Mouse (Mus musculus): ENCODE results near the gene Tulp1.
"Not testable (repeated sequence)": the region's sequence is repeated elsewhere in the genome, so short reads cannot be mapped to it uniquely, and the experiment has no call there.

The Tulp1 gene

DNA sequence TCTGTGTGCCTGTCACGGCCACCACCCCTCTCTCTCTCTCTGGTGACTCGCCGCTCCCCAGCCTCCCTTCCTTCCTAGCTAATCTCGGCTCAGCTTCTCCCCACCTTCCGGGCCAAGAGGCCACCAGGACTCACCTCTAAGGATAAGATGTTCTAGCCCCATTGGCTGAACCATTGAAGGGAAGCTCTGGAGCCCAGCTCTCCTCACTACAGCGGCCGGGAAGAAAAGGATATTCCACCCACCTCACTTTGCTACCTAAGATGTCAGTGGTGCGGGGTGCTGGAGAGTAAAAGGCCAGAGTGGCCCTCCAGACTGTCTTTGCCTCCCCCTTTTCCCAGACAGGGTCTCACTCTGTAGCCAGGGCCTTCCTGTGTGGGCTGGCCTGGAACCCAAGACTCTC is at the start of gene Tulp1:
Tulp1 (minus strand) TSS at position 101 of the 400 bp plus-strand sequence.
- no peak for DNase-seq (ENCODE audit: low read depth)

DNA sequence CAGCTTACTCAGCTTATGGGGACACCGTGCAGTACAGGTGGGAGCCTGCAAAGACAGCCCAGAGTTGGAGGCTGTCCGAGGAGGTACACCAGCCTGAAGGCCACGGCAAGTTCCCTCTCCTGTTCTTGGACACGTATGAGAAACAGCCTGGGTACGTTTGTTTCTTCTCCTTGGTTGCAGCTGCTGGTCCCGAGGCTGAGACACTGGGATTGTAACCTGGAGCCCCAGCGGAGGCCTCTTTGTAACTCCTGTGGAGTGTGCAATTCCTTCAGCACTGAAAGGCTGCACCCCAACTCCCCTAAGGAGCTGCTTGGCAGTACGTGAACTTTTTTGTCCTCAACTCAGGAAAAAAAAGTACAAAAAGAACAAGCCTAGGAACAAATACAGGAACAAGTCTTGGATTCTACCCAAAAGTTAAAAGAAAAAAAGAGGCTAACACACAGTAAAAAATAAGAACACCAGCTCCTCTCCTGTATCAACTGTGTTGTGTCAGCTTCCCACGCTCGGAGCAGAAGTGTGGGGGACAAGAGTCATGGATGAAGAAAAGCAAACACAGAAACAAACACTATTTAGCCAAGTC is 46.4 kb upstream of the Tulp1 start:
- no peak for DNase-seq (ENCODE audit: low read depth)

DNA sequence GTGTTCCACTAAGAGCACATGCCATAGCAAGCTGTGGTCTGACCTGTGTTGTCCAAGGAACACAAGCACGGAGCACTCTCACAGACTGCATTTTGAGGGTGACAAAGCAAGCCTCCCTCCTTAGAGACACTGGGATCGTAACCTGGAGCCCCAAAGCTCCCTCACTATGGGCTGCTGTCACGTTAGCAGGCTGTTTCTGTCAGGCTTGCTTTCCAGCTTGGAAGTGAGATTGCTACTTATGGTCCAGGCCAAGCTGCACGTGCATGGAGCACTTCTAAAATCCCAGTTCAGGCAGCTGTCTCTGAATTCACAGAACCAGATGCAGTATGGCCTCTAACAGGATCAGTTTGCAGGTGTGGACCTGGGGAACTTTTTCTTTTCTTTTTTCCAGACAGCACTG is 45.7 kb upstream of the Tulp1 start:
- no peak for DNase-seq (ENCODE audit: low read depth)

DNA sequence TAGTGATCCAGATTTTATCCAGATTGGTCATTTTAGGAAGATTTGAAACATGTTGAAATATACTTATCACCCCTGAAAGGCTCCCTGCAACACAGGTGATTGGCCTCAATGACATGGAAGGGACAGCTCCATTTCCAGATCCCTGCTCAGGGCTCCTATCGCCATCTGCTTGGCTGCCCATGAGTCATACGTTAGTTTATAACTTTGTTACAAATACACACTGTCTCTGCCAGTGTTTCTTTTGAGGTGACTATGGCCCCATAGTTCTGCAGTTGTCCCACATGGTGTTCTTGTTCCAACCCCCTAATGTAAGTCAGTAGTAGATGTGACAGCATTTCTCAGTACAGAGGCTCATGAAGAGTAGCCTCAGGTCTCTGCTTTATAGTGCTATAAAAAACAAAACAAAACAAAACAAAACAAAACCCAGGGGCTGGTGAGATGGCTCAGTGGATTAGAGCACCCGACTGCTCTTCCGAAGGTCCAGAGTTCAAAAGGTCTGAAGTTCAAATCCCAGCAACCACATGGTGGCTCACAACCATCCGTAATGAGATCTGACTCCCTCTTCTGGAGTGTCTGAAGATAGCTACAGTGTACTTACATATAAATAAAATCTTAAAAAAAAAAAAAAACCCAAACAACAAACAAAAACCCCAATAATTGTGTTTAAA is 43.4 kb upstream of the Tulp1 start:
- no peak for DNase-seq (ENCODE audit: low read depth)

DNA sequence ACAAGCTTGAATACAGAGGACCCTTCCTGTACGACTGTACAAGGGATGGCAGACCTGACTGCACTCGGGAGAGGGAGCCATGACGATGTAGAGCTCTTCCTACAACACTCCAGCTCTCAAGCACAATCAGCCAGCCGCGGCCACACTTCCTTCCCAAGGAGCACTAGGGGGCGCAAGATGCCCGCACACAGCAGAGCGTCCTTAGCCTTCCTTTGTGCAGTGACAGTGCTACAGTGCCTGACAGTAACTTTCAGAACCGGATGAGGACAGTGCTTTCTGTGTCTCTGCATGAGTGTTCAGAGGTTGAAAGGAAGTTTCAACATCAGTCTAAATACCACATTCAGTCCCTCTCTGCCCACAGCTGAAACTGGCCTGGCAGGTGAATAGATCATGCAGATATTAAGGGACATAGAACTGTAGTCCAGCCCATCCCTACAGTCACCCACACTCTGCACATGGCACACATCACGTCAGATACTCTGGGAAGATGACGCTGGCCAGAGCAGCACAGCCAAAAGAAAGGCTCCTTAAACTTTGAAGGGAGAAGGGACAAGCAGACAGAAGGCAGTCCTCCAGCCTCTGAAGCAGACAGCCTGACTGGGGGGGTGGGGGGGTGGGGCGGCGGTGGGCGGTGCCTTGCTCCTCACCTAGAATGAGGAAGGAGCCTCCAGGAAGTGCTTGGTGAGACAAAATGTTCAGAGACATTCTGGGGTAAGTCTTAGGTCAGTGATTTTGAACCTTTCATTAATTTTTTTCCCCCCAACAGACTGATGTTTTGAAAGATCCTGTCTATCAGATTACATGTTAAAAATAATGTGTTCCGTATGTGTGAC is 42.6 kb upstream of the Tulp1 start:
- peak; percentile 92 for DNase-seq (ENCODE audit: low read depth)

DNA sequence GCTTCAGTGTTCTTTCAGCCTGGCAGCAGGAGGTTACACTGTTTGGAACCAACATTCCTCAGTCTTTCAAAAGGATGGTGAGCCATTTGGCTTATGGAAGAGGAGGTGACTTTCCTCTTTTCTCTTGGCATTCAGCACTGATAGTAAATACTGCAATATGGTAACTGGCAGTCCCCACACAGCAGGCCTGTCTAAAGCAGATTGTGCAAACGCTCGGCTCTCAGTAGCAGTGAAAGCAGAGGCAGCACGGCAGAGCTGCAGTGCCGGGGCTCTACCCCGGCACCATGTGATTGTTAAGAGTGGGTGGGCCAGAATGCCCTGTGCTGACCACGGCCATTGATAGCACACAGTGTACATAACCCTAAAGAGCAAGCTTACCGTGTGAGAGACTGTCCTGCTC is 41.4 kb upstream of the Tulp1 start:
- no peak for DNase-seq (ENCODE audit: low read depth)

DNA sequence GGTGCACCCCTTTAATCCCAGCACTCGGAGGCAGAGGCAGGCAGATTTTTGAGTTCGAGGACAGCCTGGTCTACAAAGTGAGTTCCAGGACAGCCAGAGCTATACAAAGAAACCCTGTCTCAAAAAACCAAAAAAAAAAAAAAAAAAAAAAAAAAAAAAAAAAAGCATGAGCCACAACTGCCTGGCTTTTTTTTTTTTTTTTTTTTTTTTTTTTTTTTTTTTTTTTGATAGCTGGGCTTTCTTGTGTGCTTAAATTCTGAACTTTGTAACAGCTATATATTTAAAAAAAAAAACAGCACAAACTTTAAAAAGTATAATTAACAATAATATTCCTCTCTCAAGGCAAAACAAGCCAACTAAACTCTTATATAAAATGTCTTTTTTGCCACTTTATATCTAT is 39.7 kb upstream of the Tulp1 start:
- not testable (repeated sequence) for DNase-seq (ENCODE audit: low read depth)

DNA sequence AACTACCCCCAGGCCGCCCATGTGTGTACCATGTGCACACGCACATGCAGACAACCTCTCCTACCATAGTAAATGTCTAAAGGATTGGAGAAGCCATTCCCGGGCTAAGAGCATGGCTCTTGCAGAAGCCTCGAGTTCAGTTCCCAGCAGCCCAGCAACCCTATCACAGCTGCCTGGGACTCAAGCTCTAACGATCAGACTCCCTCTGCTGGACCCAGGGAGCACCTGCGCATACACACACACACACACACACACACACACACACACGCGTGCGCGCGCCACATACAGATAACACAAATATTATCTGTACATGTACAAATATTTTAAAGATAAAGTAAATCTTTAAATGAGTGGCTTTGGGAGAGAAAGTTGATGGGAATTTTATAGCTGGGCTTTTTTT is 39.3 kb upstream of the Tulp1 start:
- peak; percentile 24 for DNase-seq (ENCODE audit: low read depth)

DNA sequence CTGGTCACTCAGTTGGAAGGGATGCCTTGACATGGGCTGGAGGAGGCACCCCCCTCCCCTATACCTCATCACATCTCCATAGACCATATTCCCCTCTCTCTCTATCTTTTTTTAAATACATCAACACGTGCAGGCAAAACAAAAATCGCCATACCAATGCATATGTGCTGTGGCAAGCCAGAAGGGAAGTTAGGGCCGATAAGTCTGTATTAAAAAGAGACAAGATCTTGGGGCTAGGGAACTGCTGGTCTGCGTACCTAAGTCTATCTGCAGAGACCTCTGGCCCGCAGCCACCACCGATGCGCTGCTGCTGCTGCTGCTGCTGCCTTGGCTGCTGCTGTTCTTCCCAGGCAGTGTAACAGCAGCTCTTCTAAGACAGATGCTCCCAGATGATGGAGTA is 30.0 kb upstream of the Tulp1 start:
- DNase-seq (ENCODE audit: low read depth) = no peak

DNA sequence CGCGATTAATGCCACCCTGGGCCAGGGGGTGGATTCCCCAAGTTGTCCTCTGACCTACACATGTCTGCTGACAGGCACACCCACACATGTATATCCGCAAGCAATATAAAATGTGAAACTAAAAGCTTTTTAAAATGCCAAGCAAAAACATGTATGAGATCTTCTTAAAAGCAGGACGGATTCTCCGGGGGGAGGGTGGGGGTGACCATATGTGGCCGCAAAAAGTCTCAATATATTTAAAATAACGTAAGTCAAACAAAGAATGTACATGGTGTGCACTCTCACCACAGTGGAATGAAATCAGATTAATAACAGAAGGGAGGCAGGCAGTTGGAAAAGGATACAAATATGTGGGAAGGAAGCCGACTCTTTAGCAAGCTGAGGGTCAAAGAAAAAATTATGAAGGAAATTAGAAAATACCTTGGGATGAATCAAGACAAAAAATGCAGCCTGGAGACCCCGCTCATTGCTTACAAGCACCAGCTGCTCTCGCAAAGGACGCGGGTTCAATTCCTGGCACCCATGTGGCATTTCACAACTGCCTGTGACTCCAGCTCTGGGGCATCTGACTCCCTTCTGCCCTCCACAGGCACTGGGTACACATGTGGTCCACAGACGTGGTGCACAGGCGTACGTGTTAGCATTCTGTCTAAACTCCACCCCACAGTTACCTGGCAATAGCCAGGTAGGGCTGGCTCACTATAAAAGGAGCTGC is 29.2 kb upstream of the Tulp1 start:
- peak; percentile 26 for DNase-seq (ENCODE audit: low read depth)

DNA sequence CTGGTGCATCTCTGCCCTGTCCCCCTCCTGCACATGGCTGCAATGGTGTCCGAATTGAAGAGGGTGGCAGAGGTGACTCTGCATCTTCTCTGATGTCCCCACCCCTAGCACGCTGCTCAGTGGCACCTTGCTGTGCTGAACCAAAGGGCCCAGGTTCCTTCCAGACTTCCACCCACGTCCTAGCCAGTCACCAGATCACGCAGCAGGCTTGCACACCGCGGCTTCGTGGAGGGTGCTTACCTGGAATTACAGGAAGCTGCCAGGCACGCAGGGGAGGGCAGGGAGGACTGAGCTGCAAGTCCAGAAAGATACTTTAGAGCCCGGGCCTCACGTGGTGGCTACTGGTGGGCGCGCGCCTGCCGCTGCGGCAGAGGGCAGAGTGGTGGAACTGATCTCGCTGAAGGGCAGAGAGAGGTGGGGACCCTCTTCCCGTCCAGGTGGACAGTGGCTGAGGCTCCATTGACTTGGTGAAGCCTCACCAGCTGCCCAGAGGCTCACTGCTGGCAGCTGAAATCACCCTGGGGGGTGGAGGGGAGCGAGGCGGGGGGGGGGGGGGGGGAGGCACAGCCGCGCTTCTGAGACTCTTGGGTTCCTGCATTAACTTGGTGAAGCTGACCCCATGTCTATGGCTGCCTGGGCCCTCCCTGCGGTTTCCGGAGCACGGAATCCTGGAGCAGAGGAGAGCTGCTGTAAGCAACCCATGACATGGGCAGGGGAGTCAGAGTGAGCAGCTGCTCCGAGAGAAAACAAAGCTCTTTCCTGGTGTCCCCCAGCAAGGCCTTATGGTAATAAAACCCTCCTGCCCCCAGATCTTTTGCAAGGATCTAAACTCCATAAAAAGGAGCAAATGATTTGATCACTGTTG is 26.8 kb upstream of the Tulp1 start:
- peak; percentile 29 for DNase-seq (ENCODE audit: low read depth)

DNA sequence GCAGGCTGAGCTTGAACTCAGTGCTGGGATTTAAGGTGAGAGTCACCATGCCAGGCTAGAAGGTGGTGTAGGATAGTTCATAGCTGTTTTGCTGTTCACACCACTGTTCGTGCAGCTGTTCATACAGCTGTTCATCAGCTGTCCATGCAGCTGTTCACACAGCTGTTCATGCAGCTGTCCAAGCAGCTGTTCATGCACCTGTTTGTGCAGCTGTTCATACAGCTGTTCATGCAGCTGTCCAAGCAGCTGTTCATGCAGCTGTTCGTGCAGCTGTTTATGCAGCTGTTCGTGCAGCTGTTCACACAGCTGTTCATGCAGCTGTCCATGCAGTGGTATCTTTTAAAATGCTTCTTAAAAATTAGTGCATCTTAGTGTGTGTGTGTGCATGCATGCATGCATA is 23.5 kb upstream of the Tulp1 start:
- no peak for DNase-seq (ENCODE audit: low read depth)

DNA sequence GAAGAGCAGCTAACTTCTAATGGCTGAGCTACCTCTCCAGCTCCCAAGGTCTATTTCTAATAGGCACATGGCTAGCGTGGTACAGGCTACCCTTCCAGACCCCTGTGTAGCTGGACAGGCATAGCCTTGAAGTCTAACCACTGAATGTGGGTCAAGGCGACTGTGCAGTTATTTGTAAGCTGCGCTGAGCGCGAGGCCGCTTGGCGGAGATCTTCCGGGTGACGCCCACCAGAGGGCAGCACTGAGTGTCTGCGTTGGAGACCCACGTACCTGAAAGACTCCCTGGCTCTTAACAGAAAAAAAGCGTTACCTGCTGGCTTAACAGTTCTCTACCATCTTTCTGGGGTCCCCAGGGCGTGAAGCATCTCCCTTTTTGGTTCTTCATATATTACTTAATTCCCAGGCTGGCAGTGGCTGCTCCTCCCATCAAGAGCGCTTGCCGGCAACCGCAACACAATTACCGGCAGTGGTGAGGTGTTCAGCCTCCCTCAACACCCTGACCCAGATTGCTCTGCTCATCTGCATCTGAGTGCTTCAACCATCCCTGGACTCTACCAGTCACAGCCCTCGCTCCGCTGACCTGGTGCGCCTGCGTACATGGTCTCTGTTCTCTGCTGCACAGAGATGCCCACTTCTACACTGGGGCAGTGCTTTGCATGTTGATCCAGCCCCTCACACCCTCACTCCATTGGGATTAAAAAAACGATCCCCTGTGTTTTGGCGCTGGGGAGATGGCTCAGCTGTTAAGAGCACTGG is 21.3 kb upstream of the Tulp1 start:
- DNase-seq (ENCODE audit: low read depth) = peak; percentile 89

DNA sequence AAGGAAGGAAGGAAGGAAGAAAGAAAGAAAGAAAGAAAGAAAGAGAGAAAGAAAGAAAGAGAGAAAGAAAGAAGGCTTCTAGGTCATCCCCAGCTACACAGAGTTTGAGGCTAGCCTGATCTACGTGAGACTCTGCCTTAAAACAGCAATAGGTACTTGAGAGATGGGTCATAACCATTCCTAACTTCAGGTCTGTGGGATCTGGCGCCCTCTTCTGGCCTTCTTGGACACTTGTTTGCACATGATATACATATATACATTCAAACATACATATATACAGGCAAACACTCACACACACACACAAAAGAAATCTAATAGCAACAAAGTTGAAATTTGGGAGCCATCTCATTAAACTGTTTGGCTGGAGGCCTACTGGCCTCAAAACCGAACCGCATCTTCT is 19.3 kb upstream of the Tulp1 start:
- DNase-seq (ENCODE audit: low read depth) = peak; percentile 78

DNA sequence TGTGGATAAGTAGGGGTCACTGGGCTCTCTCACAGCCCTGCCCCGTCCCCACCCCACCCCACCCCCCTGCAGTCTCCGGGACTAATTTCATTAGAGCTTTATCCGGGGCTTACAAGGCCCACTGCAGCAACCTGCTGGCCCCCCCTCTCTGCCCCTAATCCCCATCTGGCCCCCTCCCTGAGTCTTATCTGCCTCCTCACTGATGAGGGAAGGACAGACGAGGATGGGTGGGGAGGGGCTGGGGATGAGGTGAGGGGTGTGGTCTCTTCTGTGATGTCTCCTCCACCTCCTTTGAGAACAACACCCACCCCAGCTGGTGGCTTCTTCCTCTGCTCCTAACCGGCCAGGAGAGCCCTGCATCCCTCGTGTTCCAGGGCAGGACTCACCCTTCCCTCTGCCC is 15.2 kb upstream of the Tulp1 start:
- DNase-seq (ENCODE audit: low read depth) = no peak

DNA sequence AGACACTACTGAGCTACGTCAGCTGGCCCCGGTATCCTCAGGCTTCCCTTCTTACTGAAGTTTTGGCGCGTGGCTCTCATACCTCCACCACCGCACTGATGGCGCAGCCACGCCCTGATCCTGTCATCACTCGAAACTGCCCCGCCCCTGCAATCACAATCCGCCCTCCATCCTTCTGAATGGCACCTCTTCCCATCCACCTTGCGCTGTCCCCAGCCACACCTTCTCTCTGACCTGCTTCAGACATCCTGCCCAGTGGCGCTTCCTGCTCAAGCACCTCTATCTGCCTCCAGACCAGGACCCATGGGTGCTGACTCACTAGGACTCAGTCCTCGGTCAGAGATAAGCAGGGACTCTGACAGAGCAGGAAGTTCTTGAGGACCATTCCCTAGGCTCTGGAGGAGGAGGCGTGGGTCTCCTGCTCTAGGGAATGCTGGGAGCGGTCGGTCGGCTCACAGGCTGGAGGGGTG is 10.6 kb upstream of the Tulp1 start:
- peak; percentile 82 for DNase-seq (ENCODE audit: low read depth)

DNA sequence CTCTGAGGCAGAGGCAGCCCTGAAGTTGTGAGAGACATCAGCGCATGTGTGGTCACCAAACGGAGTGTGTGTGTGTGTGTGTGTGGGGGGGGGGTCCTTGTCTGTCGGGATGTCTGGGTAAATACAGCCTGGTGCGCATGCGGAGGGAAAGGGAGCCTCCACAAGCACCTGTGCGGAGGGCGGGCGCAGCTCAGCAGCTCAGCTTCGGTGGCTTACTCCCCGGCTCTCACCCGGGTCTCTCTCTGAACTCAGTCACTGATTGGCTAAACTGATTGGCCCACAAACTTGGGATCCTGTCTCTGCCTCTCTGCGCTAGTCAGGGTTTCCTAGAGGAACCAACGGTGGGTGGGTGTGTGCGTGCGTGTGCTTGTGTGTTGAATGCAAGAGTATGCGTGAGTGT is 9.5 kb upstream of the Tulp1 start:
- no peak for DNase-seq (ENCODE audit: low read depth)

DNA sequence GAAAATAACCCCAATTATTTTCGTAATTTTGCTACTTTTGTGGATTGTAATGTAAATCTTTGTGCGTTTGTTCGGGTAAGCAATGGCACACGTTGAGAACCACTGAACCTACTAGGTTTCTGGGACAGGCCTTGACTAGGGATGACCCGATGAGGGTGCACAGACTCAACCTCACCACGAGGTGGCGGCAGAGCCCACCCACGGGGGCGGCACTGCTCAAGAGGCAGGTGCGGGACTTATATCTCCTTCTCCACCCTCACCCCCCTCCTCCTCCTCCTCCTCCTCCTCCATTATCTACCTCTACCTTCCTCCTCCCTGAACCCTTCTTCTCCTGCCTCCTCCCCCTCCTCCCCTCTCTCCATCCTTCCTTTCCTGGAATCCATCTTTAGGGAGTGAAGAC is 8.8 kb upstream of the Tulp1 start:
- peak; percentile 83 for DNase-seq (ENCODE audit: low read depth)

DNA sequence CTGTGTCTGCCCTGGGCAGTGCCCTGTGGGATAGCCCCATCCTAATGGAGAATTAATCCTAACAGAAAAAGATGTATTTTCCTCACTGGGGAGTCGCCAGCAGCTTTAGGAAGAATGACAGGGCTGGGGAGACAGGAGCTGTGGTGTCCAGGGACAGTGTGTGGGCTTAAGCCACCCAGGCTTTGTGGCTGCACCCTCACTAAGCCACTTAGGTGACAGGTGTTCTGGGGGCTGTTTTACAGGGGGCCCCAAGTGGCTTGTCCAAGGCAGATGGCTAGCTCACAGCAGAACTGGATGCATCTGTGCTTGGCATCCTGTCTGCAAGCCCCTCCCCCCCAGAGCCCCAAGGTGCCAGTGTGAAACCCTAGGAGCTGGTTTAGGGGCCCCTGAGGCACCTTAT is 6.9 kb upstream of the Tulp1 start:
- no peak for DNase-seq (ENCODE audit: low read depth)

DNA sequence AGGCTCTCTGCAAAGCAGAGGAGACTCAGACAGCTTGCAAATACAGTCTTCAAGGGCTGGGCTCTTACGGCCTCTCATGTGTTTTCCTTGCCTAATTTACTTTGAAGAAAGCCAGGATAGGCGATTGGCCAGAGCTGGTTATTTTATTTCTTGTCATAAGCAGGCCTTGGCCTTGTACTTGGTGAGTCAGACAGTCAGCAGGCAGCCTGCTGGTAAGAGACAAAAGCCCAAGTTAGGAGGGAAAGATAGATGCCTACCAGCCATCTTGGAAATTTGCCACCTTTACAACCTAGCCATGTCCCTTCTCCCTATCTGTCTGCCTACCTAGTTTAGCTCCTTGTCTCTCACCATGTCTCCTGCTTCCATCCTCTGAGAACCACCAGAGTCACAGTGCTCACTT is 6.3 kb upstream of the Tulp1 start:
- no peak for DNase-seq (ENCODE audit: low read depth)

DNA sequence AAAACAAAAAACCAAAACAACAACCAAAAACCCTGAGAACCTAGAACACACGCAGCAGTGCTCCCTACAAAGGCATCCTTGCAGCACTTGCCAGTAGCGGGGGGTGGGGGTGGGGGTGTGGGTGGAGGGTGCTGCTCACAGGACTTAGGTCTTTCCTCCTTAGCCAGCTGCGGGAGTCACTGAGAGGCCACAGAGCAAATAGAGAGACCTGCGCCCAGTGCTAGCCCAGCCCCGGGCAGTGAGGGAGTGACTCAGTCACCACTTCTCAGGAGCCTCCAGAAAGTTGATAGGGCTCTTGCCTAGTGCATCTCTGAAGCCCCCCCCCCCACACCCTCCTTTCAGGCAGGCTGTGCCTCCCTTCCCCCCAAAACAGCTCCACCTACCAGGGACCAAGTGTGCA is 4.0 kb upstream of the Tulp1 start:
- no peak for DNase-seq (ENCODE audit: low read depth)

All from induced T-regulatory cell, adult 2 months (primary cell).